Mouse (Mus musculus) hindbrain, embryonic 15.5 days (tissue): Measurements from ENCODE around the gene Arhgef7. TPM values are rescaled to one million over a fixed set of nuclear protein-coding genes. Genes with fewer than 3 reads are reported as not detected.
A peak's percentile ranks its signal among the peaks of the same experiment; 100 is the strongest.

Source experiments
- ATAC-seq: fragments of 200-750 bp; cut with Nextera tagmentation; 2 replicates; pipeline ENCODE4 v1.8.0; 2017; ENCODE audit warnings: low read depth, moderate number of reproducible peaks, moderate TSS enrichment; ENCODE audit not compliant: low FRiP score
- H3K27ac ChIP-seq: fragments of 300-500 bp; sonication (generic); replicated peaks from 2 replicates; pipeline ENCODE4 v1.5.1; 2015; ENCODE audit warnings: mild to moderate bottlenecking, inconsistent platforms
- H3K27me3 ChIP-seq: fragments of 300-500 bp; sonication (generic); 2 replicates; pipeline ENCODE4 v1.6.1; 2015; ENCODE audit warnings: control low read depth, inconsistent platforms
- H3K36me3 ChIP-seq: fragments of 300-500 bp; sonication (generic); 2 replicates; pipeline ENCODE4 v1.6.1; 2015; ENCODE audit warnings: control low read depth, inconsistent platforms
- H3K4me1 ChIP-seq: fragments of 300-500 bp; sonication (generic); replicated peaks from 2 replicates; pipeline ENCODE4 v1.6.1; 2015; ENCODE audit warnings: control low read depth, inconsistent platforms
- H3K4me2 ChIP-seq: fragments of 300-500 bp; sonication (generic); 2 replicates; pipeline ENCODE4 v1.6.1; 2015; ENCODE audit warnings: moderate library complexity, mild to moderate bottlenecking, inconsistent platforms
- H3K4me3 ChIP-seq: fragments of 300-500 bp; sonication (generic); 2 replicates; pipeline ENCODE4 v1.5.1; 2015; ENCODE audit warnings: mild to moderate bottlenecking, inconsistent platforms
- H3K9ac ChIP-seq: fragments of 300-500 bp; sonication (generic); 2 replicates; pipeline ENCODE4 v1.6.1; 2015; ENCODE audit warnings: inconsistent platforms
- H3K9me3 ChIP-seq: fragments of 300-500 bp; sonication (generic); 2 replicates; pipeline ENCODE4 v1.6.1; 2016; ENCODE audit warnings: control low read depth, inconsistent platforms
- whole genome bisulfite sequencing: fragments of 180-500 bp; shearing (Covaris S2); methylation state at CpG from one replicate; pipeline ENCODE4 v1.1.7; 2015; 5-methylcytosine and 5-hydroxymethylcytosine counted together
- polyA plus RNA-seq: library from polyadenylated mRNA; unstranded; fragments of >200 nt; fragmentation: Nextera tagmentation; extraction: Ambion mirVana; gene quantifications from 2 replicates; pipeline ENCODE4 v1.2.1, GENCODE M21; 2015

Gene Arhgef7
- polyA plus RNA-seq, 1 experiment from 2014 or later, result 81.0 TPM

DNA sequence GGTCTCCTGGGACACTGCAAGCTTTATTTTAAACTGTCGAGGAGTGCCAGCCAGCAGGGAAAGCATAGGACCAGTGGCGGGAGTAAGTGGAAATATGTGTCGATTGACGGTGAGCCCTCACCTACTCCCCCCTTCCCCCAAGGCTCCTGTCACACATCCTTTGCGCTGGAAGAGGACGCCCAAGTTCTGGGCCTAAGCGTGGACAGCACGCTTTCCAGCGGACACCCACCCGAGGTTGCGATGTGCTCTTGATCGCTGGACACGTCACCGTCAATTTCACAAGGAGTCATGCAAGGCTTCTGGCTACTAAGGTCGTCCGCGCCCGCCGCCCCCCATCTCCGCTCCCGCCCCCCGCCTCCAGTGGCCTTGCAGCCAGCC is 259 bp upstream of the Arhgef7 start:
- Histone ChIP-seq H3K9ac (peak overlapping the region; percentile 93), H3K36me3 (no peaks in the 10 kb centered on the region)
- WGBS, result under 1% methylated on average over 22 of the region's 22 CpGs

DNA sequence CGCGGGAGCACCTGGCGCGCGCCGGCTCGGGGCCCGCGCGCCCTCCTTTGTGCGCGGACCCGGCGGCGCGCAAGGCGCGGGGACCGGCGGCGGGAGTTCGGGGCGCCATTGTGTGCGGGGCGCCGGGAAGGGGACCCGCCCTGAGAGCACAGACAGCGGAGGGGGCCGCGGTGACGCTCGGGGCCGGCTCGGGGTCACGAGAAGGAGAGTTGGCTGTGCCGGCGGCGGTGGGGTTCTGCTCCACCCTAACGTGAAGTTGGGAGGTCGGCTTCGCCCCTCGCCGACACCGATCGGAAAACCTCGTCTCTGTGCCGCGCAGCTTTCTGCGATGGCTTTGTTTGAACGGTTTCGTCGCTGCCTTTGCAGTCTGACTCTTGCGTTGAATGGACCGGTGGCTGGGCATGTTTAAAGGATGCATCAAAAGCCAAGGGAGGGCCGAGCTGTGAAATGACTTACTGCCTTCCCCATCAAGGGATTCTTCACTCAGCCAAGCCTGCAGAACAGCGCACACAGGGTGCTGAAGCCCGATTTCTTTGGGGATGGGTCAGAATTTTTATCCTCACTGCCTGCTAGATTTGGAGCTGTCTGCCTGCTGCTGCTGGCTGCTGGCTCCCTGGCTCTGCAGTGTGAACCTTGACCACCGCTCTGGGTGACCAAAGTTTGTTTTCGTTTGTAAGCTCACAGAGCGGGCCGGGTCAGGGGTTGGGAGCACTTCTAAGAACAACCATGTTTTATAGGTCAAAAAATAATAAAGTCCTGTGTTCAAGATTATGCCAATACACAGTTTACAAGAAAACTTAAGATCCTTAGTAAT is 1.2 kb downstream of the Arhgef7 start:
- H3K4me1 ChIP-seq, result peaks cover 33% of the 10 kb centered on the region
- peak overlapping the region; percentile 100 for H3K27ac ChIP-seq
- H3K4me2 ChIP-seq, result peak overlapping the region; percentile 65
- H3K36me3 ChIP-seq, result no peaks in the 10 kb centered on the region
- peak overlapping the region; percentile 65 for H3K4me3 ChIP-seq
- 0 out of 2 replicates have a peak, but pooled peaks cover 4% of the 10 kb centered on the region for H3K27me3 ChIP-seq
- peak; percentile 42; the same call in 1 of the 2 replicates for ATAC-seq
- no peaks in the 10 kb centered on the region for H3K9me3 ChIP-seq
- WGBS, result under 1% methylated on average over 56 of the region's 61 CpGs
- peak overlapping the region; percentile 93 for H3K9ac ChIP-seq

More for the DNA sequence above, 259 bp upstream of the Arhgef7 start:
- Histone ChIP-seq H3K27me3 (0 out of 2 replicates have a peak, but pooled peaks cover 4% of the 10 kb centered on the region), H3K9me3 (no peaks in the 10 kb centered on the region), H3K27ac (peak overlapping the region; percentile 100), H3K4me2 (peak overlapping the region; percentile 65), H3K4me1 (peaks cover 33% of the 10 kb centered on the region), H3K4me3 (peak overlapping the region; percentile 65)
- ATAC-seq, result peak; percentile 41; the same call in 1 of the 2 replicates

DNA sequence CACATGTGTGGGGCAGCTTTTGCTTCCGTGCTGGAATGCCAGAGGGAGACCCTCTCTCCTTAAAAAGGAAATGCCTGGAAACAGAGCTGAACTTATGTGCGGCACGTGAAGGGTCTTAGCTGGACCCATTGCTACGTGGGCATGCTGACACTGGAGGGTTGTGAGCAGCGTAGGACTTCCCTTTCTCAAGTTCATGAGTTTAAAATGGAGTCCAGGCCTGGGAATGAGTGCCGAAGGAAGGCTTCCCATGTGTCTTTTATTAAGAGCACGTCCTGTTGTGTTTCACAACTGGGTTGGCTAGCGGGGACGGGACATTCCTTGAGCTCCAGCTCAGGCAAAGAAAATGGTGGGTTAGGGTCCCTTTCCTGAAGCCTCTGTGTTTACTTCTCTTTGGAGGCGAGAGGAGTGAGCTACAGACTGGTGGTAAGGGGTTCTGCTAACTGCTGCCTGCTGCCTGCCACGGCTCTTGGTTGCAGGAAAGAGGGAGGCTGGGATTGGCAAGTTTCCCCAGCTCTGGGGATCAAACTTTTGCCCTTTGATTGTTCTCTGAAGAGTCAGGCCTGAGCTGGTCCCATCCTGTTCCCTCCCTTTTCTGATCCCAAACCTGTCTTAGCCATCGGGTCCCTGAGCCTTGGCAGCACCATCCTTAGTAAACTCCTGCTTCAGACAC is 2.9 kb downstream of the Arhgef7 start:
- no peak overlapping the region for H3K27ac ChIP-seq
- no peaks in the 10 kb centered on the region for H3K27me3 ChIP-seq
- no peak overlapping the region for H3K9ac ChIP-seq
- H3K4me1 ChIP-seq, result peaks cover 37% of the 10 kb centered on the region
- no peaks in the 10 kb centered on the region for H3K36me3 ChIP-seq
- H3K4me2 ChIP-seq, result peak overlapping the region; percentile 65
- ATAC-seq, result no peak
- peak overlapping the region; percentile 65; the same call in 1 of the 2 replicates for H3K4me3 ChIP-seq
- 61% methylated on average over 12 of the region's 12 CpGs for whole genome bisulfite sequencing
- H3K9me3 ChIP-seq, result no peaks in the 10 kb centered on the region

DNA sequence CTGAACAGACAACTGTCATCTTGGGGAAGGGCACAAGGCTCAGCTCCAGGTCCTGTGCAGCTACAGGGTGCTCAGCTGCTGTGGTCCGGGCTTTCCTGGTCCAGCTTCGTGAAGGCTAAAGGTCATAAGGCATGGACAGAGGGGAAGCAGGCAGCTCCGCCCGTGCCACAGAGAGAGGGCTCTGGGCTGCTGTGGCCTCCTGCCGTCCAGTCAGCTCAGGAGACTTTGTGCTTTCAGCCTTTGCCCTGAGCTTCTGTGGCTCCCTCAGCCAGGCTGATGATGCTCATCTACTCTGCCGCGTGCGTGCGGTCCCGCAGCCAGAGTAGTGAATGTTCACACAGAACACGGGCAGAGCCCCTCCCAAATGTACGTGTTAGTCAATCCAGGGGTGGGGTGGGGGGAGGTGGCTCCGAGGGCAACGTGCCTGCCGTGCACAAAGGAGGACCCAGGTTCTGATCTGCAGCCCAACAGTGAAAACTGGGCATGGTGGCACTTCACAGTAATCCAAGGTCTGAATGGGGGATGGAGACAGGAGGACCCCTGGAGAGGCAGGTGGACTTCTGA is 8.2 kb downstream of the Arhgef7 start:
- no peak for ATAC-seq
- WGBS, result 86% methylated on average over 15 of the region's 15 CpGs
- Histone ChIP-seq H3K27me3 (no peaks in the 10 kb centered on the region), H3K9me3 (no peaks in the 10 kb centered on the region), H3K9ac (no peak overlapping the region), H3K4me1 (peaks cover 11% of the 10 kb centered on the region), H3K27ac (no peak overlapping the region), H3K36me3 (peaks cover 16% of the 10 kb centered on the region), H3K4me2 (no peak overlapping the region), H3K4me3 (no peak overlapping the region)

DNA sequence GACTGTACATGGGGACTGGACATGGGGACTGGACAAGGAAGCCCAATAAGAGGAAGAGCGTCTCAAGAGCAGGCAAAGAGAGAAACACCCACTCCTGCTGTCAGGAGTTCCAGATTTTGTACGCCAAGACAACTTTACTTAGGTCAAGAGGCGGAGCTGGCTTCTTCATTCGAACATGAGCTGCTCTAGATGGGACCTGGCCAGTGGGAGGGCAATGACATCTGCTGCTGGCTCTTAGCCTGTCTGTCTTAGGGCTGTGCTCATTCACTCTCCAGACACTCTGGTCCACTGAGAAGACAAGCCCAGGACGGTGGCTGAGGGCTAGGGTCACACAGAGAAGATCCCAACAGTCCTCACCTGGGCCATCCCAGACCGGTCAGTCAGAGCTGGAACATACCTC is 9.6 kb downstream of the Arhgef7 start:
- no peak for ATAC-seq
- 85% methylated on average over 6 of the region's 6 CpGs for WGBS
- H3K36me3 ChIP-seq, result peaks cover 16% of the 10 kb centered on the region
- H3K27ac ChIP-seq, result no peak overlapping the region
- no peaks in the 10 kb centered on the region for H3K9me3 ChIP-seq
- H3K4me2 ChIP-seq, result no peak overlapping the region
- no peak overlapping the region for H3K9ac ChIP-seq
- 0 out of 2 replicates have a peak, but pooled peaks cover 4% of the 10 kb centered on the region for H3K4me1 ChIP-seq
- H3K27me3 ChIP-seq, result no peaks in the 10 kb centered on the region
- no peak overlapping the region for H3K4me3 ChIP-seq

DNA sequence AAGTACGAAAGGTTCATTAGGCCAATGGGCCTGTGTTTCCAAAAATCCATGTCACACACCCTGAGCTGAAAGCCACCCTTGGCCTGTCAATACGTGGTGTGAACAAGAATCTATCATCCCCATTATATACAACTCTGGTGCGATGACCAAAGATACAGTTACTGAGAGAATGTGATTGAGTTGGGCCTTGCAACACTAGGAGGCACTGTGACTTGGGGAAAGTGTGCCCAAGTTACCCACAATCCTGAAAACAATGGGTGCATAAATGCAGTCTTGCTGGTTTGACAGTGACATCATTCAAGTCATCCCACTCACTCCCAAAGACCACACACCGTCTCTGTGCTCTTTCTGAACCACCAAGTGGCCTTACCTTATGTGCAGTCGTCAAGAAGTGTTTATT is 11.6 kb downstream of the Arhgef7 start:
- Histone ChIP-seq H3K9ac (no peak overlapping the region), H3K36me3 (peaks cover 16% of the 10 kb centered on the region), H3K27me3 (no peaks in the 10 kb centered on the region), H3K4me2 (no peak overlapping the region), H3K4me3 (no peak overlapping the region), H3K27ac (no peak overlapping the region), H3K4me1 (0 out of 2 replicates have a peak, but pooled peaks cover 4% of the 10 kb centered on the region), H3K9me3 (no peaks in the 10 kb centered on the region)
- WGBS, result 88% methylated on average over 5 of the region's 5 CpGs
- ATAC-seq, result no peak

DNA sequence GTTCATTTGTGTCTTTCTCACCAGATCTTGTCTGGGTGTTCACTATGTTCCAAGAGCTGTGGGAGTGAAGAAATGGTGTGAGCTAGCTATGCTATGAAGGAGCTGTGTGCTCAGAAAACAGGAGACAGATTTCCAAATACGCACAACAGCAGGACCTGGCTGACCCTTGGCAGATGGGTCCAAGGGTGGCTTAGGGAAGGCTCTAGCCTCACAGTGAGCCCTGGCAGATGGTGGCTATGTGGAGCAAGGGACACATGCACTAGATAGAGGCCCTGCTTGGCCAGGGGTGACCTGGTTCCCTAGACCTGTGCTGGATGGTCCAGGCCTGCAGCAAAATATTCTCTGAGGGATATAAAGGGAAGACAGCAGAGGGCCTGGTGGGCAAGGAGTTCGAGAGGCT is 13.3 kb downstream of the Arhgef7 start:
- Histone ChIP-seq H3K36me3 (peaks cover 16% of the 10 kb centered on the region), H3K4me2 (no peak overlapping the region), H3K27me3 (no peaks in the 10 kb centered on the region), H3K4me1 (no peaks in the 10 kb centered on the region; the same call in 1 of the 2 replicates), H3K27ac (no peak overlapping the region), H3K9me3 (no peaks in the 10 kb centered on the region), H3K9ac (no peak overlapping the region), H3K4me3 (no peak overlapping the region)
- no peak for ATAC-seq
- whole genome bisulfite sequencing, result 85% methylated on average over 2 of the region's 2 CpGs

DNA sequence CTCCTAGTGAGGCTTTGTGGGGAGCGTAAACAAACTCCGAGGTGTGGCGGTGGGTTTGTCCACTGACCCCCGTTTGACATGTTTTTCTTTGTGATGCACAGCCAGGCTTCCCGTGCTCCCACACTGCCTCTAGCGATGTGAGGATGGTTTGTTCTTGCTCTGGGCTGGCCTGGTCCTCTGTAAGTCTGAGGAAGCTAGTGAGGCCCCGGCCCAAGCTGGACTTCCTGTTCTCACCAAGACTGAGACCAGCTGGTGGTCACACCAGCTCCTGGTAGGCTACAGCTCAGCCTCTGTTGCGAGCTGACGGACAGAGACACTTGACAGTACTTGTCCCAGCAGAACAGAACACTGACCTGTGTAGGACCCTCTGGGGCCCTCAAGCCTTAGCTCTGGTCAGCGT is 16.1 kb downstream of the Arhgef7 start:
- H3K27me3 ChIP-seq, result no peaks in the 10 kb centered on the region
- H3K36me3 ChIP-seq, result peaks cover 10% of the 10 kb centered on the region
- no peak overlapping the region for H3K4me2 ChIP-seq
- no peaks in the 10 kb centered on the region; the same call in 1 of the 2 replicates for H3K4me1 ChIP-seq
- no peaks in the 10 kb centered on the region for H3K9me3 ChIP-seq
- no peak overlapping the region for H3K4me3 ChIP-seq
- H3K27ac ChIP-seq, result no peak overlapping the region
- 79% methylated on average over 10 of the region's 10 CpGs for WGBS
- no peak for ATAC-seq
- H3K9ac ChIP-seq, result no peak overlapping the region

DNA sequence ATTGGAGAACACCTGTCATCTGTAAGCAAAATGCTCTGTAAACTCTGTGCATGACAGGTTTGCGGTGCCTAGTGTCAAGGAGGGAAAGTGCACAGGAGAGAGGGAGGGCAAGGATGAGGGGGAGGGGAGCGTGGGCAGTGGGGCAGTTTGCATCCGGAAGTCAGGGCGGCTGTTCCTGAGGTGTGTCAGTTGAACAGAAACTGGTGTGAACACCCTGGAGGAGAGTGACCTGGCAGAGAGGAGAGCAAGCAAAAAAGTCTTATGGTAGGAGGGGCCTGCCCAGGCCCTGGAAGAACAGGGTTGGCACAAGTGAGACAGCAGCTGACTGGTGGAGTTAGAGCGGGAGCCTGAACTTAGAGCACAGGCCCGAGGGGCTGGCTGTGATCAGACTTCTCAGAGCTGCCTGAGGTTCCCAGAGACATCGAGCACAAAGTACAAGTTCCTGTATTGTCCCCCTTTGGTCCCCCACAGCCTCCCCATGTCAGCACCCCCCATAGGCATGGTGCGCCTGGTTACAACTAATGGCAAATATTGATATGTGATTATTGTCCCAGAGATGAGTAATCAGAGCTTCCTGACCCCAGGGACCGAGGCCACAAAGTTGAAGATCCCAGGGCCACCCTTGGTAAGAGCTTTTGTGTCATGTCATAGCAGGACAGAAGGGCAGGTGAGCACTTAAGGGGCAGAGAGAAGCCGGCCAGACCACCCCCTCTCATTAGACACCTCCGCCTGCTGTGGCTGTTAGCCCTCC is 19.5 kb downstream of the Arhgef7 start:
- WGBS, result 86% methylated on average over 11 of the region's 11 CpGs
- Histone ChIP-seq H3K9ac (no peak overlapping the region), H3K4me3 (no peak overlapping the region), H3K36me3 (no peaks in the 10 kb centered on the region), H3K4me1 (peaks cover 4% of the 10 kb centered on the region; the same call in 1 of the 2 replicates), H3K9me3 (no peaks in the 10 kb centered on the region), H3K27ac (no peak overlapping the region), H3K27me3 (no peaks in the 10 kb centered on the region), H3K4me2 (no peak overlapping the region)
- ATAC-seq, result no peak

DNA sequence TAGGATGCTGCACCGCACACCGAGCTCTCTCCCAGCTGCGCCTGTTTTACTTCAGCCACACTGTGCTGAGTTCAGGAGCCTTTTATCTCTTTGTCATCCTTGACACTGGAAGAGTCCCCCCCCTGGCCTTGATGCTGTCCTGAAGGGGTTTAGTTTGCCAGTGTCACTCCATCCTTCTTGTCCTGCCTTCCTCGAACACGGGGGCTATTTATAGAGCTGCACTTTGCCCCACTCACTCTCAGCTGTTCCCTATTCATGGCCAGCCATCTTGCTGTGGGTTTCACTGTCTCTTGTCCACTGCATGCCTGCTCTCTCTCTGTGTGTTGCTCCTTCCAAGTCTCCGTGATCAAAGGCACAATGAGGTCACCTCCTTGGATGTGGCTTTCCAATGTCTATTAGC is 22.0 kb downstream of the Arhgef7 start:
- no peak overlapping the region for H3K4me2 ChIP-seq
- H3K27ac ChIP-seq, result no peak overlapping the region
- ATAC-seq, result no peak
- 67% methylated on average over 6 of the region's 6 CpGs for WGBS
- no peak overlapping the region for H3K9ac ChIP-seq
- H3K9me3 ChIP-seq, result no peaks in the 10 kb centered on the region
- no peak overlapping the region for H3K4me3 ChIP-seq
- peaks cover 4% of the 10 kb centered on the region; the same call in 1 of the 2 replicates for H3K4me1 ChIP-seq
- H3K27me3 ChIP-seq, result no peaks in the 10 kb centered on the region
- H3K36me3 ChIP-seq, result no peaks in the 10 kb centered on the region

DNA sequence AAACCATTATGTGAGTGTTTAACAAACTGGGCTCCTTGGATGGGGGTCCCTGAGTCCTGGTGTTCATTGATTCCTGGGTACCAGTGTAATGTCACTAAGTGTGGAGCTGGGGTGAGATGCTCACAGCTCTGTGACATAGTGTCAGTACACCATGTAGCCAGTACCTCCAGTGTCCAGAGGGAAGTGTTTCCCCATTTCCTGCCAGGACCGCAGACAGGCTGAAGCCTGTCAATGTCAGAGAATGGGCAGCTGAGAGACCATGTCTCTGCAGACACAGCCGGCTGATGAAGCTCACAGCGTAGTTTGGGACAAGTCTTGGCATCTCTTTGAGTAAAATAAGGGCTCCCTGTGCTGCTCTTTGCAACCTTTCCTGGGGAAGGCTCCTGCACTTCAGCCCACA is 24.8 kb downstream of the Arhgef7 start:
- 81% methylated on average over 3 of the region's 3 CpGs for WGBS

More for the DNA sequence above, 24.8 kb downstream of the Arhgef7 start:
- Histone ChIP-seq H3K27me3 (no peaks in the 10 kb centered on the region), H3K27ac (no peak overlapping the region), H3K9me3 (no peaks in the 10 kb centered on the region), H3K4me3 (no peak overlapping the region), H3K9ac (no peak overlapping the region), H3K4me1 (peaks cover 13% of the 10 kb centered on the region), H3K36me3 (no peaks in the 10 kb centered on the region), H3K4me2 (no peak overlapping the region)
- no peak for ATAC-seq
